Mouse (Mus musculus) layer of hippocampus, adult 11-12 months (tissue): ENCODE measurements around the gene Pard3b.

Experiments used
- DNase-seq: peaks from one replicate; pipeline ENCODE4 v3.0.0; 2022; ENCODE audit warnings: low spot score

The Pard3b gene

GRCm38 (mm10) chr1:62466544-62466943, 827.9 kb downstream of the Pard3b start:
- DNase-seq, result no peak

DNA sequence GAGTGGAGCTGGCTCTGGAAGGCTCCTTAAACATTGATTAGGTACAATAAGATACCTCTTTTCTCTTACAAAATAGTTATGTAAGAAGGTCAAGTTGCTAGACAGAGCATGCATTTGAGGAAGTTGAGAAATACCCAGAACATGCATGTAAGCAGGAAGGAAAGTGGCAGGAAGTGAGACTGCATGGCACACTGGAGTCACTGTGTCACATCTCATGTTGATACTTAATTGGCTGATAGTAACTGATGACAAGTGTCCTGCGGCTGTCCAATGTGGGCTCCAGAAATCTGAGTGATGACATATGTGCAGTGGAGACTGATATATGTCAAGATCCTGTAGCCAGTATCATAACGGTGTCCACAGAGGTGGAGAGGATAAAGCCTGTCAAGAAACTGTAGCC, 844.4 kb downstream of the Pard3b start:
- no peak for DNase-seq

- DNase-seq, result no peak
These were observed 850.2 kb downstream of the Pard3b start for GRCm38 (mm10) chr1:62488871-62489270.

- DNase-seq, result no peak
These were observed 860.5 kb downstream of the Pard3b start for GRCm38 (mm10) chr1:62499146-62499545.

- no peak for DNase-seq
These were observed 871.9 kb downstream of the Pard3b start for GRCm38 (mm10) chr1:62510501-62510900.

DNA sequence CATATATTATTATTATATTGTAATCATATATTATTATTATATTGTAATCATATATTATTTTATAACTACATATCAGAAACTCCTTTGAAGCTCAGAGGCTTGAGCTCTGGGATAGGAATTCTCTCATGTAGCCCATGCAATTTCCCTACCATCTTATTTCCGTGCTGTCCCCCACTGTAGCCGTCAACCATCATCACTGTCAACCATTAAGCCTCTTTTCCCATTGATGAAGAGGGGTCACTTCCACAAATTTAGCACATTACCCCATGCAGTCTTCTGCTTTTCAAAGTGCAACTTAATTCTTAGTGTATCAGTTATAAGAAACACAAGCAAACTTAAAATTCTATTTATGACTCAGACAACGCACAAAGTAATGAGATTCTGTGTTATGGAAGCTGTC, 873.1 kb downstream of the Pard3b start:
- DNase-seq, result no peak

DNA sequence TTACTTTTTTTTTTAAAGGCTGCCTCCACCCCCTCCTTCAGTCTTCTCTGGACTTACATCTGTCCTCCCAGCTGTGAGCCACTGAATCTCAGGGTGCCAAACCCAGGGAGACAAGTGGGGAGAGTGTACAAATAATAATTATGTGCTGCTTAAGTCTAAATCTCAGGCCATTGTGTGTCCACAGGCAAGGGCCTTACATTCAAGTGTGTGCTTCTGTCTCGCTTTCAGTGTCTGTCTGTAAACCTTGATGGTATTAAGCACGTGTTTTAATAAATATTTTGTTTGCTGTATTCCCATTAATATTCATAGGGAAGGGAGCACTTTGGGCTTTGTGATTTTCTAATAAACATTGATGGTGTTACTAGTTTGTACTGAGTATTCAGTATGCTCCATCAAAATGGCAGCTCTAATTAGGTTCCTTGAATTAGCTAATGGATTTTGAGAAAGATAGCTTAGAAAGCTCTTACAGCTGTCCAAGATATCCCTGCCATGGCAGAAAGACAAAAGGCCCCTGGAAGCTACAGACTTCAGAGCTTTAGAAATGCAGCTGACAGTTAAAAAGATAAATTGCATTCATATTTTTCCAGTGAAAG, 880.1 kb downstream of the Pard3b start:
- no peak for DNase-seq

GRCm38 (mm10) chr1:62521368-62521767, 882.7 kb downstream of the Pard3b start:
- no peak for DNase-seq

DNA sequence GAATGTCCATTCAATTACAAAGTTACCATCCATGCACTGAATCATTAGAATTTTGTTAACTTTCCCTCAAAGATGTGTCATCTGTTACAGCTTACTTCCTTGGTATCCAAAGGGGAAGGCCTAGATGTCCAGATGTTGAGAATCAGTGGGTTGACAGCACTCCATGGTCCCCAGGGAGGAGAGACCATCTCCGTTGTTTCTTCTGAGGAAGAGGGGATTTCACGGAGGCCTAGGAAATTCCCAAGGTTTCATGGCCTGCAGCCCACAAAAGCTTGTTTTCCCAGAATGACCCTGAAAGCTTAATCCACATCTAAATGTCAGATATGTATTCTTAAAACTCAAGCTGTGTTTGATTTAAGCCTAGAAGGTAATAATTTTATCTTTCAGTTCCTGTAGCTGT, 884.1 kb downstream of the Pard3b start:
- no peak for DNase-seq

GRCm38 (mm10) chr1:62527788-62528187, 889.2 kb downstream of the Pard3b start:
- DNase-seq, result no peak

DNA sequence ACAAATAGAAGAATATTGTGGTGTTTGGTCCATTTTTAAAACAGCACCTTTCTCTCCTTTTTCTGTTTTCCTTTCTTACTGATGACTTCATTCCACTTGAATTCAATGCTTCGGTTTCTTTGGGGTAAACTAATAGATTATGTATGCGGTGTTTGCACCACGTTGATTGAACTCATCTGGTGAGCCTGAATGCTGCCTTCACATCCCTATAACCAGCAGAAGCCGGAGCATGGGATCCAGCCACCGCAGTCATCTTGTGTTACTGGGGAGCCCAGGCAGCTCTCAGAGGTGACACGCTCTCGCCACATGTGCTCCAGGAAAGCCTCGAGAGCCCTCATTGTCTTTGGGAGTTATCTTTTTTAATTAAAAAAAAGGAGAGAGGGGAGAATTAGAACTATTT, 891.3 kb downstream of the Pard3b start:
- DNase-seq, result no peak

DNA sequence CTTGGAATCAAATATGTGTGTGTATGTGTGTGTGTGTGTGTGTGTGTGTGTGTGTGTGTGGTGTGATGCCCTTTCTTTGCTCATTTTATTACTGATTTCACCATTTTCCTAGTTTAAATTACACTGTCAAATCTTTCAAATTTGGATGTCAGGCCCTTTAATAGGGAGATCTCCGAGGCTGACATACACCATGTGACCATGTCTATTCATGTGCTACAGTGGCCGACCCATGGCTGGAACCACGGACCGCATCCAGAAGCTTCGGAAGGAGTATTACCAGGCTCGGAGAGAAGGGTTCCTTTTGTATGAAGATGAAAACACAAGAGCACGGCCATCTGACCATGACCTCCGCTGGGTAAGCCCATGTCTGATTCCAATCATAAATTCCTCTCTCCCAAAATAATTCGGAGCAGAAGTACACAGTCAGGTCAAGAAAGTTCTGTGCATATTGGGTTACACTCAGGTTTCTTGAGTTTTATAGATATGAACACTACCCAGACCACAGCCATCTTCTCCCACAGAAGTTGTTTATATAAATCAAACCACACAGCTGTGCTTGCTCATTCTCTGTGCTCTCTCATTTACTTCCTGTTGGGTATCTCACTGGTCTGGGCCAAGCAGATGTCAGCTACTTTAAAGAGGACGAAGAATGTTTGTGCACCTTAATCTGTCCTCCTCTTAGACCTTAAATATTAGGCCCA, 894.0 kb downstream of the Pard3b start:
- DNase-seq, result no peak

DNA sequence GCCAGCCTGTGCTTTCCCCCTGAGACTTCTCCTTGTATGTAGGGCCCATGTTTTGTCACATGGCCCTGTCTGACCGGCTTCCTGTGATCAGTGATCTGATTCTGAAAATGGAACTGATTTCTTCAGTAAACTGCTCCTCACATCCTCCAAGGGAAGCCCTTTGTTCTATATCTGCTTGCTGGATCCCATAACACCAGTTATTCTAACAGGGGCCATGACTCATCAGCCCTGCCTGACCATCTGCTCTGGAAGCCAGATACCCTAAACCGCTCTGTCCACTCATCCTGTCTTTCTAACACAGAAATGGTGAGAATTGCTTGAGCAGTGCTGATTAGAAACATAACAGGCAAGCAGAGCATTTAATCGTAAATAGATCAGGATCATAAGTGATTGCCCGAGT, 910.3 kb downstream of the Pard3b start:
- DNase-seq, result no peak

DNA sequence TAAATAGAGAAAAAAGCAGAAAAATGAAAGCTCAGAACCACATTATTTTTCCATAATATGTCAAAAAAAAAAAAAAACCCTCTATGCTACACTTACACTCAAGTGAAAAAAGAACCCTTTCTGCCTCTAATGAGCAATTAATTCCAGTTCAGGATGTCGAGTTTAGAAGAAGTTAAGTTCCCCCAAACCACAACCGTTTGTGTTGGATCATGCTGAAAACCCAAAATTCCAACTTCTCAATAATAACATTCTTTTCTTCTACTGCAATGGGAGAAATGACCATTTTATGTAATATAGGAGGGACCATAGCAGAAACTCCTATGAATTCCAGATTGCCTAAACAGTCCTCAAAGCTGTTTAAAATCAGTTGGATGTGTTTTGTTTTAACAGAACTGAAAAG, 911.9 kb downstream of the Pard3b start:
- DNase-seq, result no peak

GRCm38 (mm10) chr1:62551516-62551915, 912.9 kb downstream of the Pard3b start:
- no peak for DNase-seq

- DNase-seq, result no peak
These were observed 917.2 kb downstream of the Pard3b start for GRCm38 (mm10) chr1:62555838-62556237.

DNA sequence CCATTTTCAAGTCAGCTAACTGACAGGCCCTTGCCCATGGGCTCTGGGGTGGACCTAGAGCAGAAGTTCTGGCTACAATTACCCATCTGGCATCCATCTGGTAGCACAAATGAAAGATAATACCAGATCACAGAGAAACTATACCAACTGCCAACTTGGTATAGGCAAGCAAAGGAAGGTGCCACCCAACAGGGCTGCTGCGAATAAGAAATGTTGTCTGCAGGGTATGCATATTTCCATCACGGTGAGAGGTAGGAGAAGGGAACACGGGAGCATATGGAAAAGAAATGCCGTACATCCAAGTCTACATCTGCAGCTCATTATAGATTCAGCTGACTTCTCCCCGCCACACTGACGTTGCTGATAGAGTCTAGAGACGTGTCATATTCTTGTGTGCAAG, 924.4 kb downstream of the Pard3b start:
- DNase-seq, result no peak

DNA sequence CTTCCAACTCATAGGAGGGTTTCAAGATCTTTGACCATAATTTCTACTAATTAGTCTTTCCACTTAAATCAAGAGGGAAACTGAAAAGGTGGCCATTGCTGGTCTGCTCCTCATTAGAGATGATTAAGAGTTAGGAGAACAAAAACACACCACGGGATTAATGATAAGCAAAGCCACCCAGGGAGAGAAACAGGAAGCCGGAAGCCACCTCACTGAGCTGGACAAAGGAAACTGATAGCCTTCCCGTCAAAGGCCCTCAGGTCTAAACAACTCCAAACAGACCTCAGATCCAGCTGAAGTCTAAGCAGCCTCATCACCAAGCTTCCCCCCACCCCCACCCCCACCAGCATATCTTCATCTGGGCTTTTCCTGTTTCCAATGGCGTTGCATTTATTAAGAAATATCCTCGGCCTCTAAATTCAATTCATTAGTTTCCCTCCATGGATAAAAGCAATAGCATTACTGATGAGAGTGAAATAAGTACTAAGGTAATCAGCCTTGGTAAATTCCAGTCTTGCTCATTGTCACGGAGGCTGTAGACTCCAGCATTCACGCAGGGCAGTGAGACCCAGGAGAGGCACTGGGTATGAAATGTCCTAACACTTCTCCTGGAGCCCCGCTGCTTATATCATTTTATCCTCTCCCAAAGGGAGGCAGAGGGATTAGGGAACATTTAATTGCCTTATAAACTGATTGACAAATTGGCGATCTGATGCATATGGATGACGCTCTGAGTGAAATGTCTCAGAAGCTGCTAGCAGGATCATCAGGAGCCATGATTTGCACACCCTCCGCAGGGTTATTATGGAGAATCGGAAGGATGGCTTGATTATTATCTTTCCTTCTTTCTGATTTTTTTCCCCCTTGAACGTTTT, 925.9 kb downstream of the Pard3b start:
- no peak for DNase-seq

DNA sequence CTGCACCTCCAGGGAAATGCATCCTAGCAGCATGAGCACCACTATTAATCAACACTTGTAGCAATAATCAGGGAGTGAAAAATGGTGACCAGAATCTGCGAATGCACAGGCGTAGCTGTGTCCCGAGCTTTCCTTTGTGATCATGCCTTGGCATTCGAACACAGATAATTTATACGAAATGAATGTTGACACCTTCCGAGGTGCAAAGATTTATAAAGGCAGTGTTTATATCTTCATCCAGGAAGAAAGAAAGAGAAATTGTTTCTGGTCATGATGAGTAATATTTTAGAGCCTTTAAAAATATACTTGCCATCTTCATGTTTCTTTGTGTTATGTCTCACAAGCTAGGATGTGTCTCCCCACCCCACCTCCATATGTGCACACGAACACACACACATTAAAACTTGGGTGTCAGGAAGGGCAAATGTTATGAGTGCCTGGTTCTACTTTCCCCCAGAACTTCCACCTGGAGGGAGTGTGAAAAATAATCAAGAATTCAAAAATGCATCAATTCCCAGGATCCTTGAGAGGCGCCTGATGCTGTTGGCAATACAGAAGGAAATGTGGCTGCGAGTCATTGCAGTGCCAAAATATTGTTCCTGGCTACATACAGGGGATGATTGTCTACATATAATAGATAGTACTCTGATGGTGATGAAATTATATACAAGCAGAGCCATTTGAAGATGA, 926.6 kb downstream of the Pard3b start:
- DNase-seq, result no peak

DNA sequence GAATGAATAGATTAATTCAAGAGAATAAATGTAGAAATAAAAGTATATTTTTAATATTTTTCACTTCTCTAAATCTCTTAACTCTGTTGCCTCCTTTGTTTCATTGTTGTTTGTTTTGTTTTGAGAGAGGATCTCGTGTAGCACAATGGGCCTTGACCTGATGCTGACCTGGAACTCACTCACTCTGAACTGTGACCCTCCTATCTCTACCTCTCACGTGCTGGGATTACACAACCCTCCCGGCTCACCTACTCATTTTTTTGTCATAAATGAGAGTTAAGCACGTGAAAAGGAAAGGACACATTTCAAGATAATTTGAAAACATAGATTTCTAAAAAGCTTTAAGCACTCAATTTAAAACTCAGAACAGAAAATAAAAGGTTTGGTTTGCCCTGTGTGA, 928.0 kb downstream of the Pard3b start:
- no peak for DNase-seq

DNA sequence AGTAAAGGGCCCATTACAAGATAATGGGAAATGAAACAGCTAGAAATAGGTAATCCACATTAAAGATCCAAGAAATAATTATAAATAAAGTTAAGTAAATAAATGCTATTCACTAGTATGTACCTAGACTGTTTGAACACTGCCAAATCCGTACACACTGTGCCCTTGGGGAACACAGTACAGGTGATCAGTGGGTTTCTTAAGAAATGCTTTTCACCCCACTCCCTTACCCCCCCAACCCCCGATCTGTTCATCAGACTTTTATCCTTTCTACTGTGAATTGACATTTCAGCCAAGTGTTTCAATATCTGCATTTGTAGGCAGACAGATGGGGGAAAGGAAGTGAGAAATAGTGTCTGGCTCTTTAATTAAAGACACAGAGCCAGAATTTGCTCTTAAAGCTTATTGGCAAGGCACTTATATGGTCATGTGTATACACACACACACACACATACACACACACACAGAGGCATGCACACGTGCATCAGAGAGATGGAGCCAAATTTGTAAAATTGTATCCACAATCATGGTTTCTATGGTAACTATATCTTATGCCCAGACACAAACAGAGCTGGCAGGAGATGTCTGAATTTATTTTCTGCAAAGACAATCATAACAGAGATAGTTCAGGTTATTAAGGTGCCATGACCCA, 938.4 kb downstream of the Pard3b start:
- no peak for DNase-seq
